Mouse (Mus musculus): ENCODE measurements at regions not wholly inside any gene's neighbourhood (a gene's known extent, or its start where the extent isn't known, plus 50 kb on each side); places are given as distances from the start of the nearest gene placed in this dataset.
A peak's percentile ranks its signal among the peaks of the same experiment; 100 is the strongest.

GRCm38 (mm10) chr15:60762071-60762470, 91.5 kb downstream of the Fam84b start:
- no peak overlapping the region for H3K4me2 ChIP-seq
- 78% methylated on average over 2 of the region's 2 CpGs for WGBS
- no peaks in the 10 kb centered on the region for H3K27me3 ChIP-seq
- ATAC-seq (ENCODE audit: insufficient number of reproducible peaks, insufficient read depth, low FRiP score, low TSS enrichment, low read depth), result no peak
- no peaks in the 10 kb centered on the region for H3K4me1 ChIP-seq (replicated peaks)
- H3K4me3 ChIP-seq (replicated peaks), result no peak overlapping the region
- no peak overlapping the region for H3K27ac ChIP-seq
- H3K9ac ChIP-seq (replicated peaks), result no peak overlapping the region
- H3K36me3 ChIP-seq, result no peaks in the 10 kb centered on the region
- no peaks in the 10 kb centered on the region for H3K9me3 ChIP-seq

- no peaks in the 10 kb centered on the region for H3K9me3 ChIP-seq
These were observed 93.6 kb downstream of the Fam84b start for GRCm38 (mm10) chr15:60760015-60760437.

DNA sequence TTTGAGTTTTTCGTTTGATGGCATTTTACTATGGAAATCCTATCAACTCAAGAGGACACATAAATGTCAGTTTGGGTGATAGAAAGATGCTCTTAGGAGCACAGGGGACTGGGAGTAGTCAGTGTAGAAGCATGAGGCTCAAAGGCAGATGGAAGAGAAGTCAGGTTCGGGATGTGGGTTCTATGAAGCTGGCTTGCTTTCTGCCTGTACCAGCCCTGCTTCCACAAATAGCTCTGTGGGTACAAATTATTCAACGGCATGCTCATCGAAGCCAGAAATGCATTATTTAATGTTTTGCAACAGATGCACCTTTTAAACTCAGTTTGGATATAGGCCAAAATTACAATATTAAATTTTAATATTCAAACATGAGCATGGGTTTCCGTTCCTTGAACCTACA, 99.3 kb downstream of the Fam84b start:
- Histone ChIP-seq H3K9me3 (no peaks in the 10 kb centered on the region), H3K27me3 (no peaks in the 10 kb centered on the region), H3K36me3 (no peaks in the 10 kb centered on the region), H3K27ac (no peak overlapping the region), H3K4me1 (replicated peaks) (no peaks in the 10 kb centered on the region), H3K9ac (replicated peaks) (no peak overlapping the region), H3K4me2 (no peak overlapping the region), H3K4me3 (replicated peaks) (no peak overlapping the region)
- ATAC-seq (ENCODE audit: insufficient number of reproducible peaks, insufficient read depth, low FRiP score, low TSS enrichment, low read depth), result no peak
- WGBS, result 84% methylated on average over 5 of the region's 5 CpGs

More at GRCm38 (mm10) chr15:60760015-60760437, 93.6 kb downstream of the Fam84b start:
- 29% methylated on average over 6 of the region's 6 CpGs for WGBS
- H3K4me1 ChIP-seq (replicated peaks), result no peaks in the 10 kb centered on the region
- no peaks in the 10 kb centered on the region for H3K27me3 ChIP-seq
- no peaks in the 10 kb centered on the region for H3K36me3 ChIP-seq
- peak; percentile 73 for ATAC-seq (ENCODE audit: insufficient number of reproducible peaks, insufficient read depth, low FRiP score, low TSS enrichment, low read depth)
- H3K27ac ChIP-seq, result no peak overlapping the region
- H3K4me3 ChIP-seq (replicated peaks), result no peak overlapping the region
- no peak overlapping the region for H3K4me2 ChIP-seq
- no peak overlapping the region for H3K9ac ChIP-seq (replicated peaks)

DNA sequence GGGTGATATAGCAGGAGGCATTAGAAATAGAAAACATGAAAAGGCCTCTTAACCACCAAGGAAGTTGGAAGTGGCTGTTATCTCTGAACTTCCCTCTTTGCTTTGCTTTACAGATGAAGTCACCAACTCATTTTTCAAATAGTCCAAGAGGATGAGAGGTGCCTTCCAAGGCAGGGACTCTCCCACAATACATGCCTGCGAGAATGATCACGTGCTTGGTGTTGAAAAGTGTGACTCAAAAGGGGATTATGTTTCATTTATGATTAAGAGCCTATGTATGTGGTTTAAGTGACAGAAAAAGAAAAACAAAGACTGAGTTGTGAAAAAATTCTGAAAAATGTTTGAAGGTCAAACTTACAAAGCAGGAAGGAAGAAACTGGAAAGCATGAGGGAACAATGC, 114.0 kb downstream of the Fam84b start:
- Histone ChIP-seq H3K27ac (no peak overlapping the region), H3K9me3 (no peaks in the 10 kb centered on the region), H3K9ac (replicated peaks) (no peak overlapping the region), H3K27me3 (no peaks in the 10 kb centered on the region), H3K36me3 (no peaks in the 10 kb centered on the region), H3K4me2 (no peak overlapping the region), H3K4me3 (replicated peaks) (no peak overlapping the region), H3K4me1 (replicated peaks) (no peaks in the 10 kb centered on the region)
- 77% methylated on average over 2 of the region's 2 CpGs for WGBS
- ATAC-seq (ENCODE audit: insufficient number of reproducible peaks, insufficient read depth, low FRiP score, low TSS enrichment, low read depth), result no peak

- Histone ChIP-seq H3K27ac (no peak overlapping the region), H3K9me3 (no peaks in the 10 kb centered on the region), H3K4me3 (replicated peaks) (no peak overlapping the region), H3K4me1 (replicated peaks) (no peaks in the 10 kb centered on the region), H3K27me3 (no peaks in the 10 kb centered on the region), H3K36me3 (no peaks in the 10 kb centered on the region), H3K9ac (replicated peaks) (no peak overlapping the region), H3K4me2 (no peak overlapping the region)
- WGBS, result 86% methylated on average over 3 of the region's 3 CpGs
- ATAC-seq (ENCODE audit: insufficient number of reproducible peaks, insufficient read depth, low FRiP score, low TSS enrichment, low read depth), result no peak
These were observed 115.3 kb downstream of the Fam84b start for GRCm38 (mm10) chr15:60738258-60738657.

DNA sequence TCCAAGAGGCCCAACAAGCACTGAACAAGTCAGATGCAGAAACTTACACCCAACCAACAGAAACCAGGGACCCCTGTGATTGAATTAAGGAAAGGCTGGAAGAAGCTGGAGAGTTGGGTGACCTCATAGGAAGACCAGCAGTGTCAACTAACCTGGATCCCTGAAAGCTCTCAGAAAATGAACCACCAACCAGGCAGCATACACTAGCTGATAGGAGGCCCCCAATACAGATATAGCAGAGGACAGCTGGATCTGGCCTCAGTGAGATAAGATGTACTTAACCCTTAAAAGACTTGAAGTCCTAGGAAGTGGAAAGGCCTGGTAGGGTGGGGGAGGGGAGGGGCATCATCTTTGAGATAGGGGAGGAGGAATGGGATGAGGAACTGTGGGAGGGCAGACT, 121.2 kb downstream of the Fam84b start:
- no peaks in the 10 kb centered on the region for H3K36me3 ChIP-seq
- 0 out of 2 replicates have a peak, but pooled peaks cover 8% of the 10 kb centered on the region for H3K4me1 ChIP-seq (replicated peaks)
- H3K27me3 ChIP-seq, result no peaks in the 10 kb centered on the region
- H3K9ac ChIP-seq (replicated peaks), result no peak overlapping the region
- H3K4me2 ChIP-seq, result no peak overlapping the region
- H3K4me3 ChIP-seq (replicated peaks), result no peak overlapping the region
- no peaks in the 10 kb centered on the region for H3K9me3 ChIP-seq
- H3K27ac ChIP-seq, result no peak overlapping the region
- ATAC-seq (ENCODE audit: insufficient number of reproducible peaks, insufficient read depth, low FRiP score, low TSS enrichment, low read depth), result no peak

GRCm38 (mm10) chr15:60728754-60729153, 124.8 kb downstream of the Fam84b start:
- no peaks in the 10 kb centered on the region for H3K36me3 ChIP-seq
- no peak overlapping the region for H3K27ac ChIP-seq
- no peaks in the 10 kb centered on the region for H3K9me3 ChIP-seq
- H3K9ac ChIP-seq (replicated peaks), result no peak overlapping the region
- WGBS, result 68% methylated on average over 9 of the region's 9 CpGs
- no peak for ATAC-seq (ENCODE audit: insufficient number of reproducible peaks, insufficient read depth, low FRiP score, low TSS enrichment, low read depth)
- 0 out of 2 replicates have a peak, but pooled peaks cover 8% of the 10 kb centered on the region for H3K4me1 ChIP-seq (replicated peaks)
- H3K27me3 ChIP-seq, result no peaks in the 10 kb centered on the region
- H3K4me3 ChIP-seq (replicated peaks), result no peak overlapping the region
- H3K4me2 ChIP-seq, result no peak overlapping the region

DNA sequence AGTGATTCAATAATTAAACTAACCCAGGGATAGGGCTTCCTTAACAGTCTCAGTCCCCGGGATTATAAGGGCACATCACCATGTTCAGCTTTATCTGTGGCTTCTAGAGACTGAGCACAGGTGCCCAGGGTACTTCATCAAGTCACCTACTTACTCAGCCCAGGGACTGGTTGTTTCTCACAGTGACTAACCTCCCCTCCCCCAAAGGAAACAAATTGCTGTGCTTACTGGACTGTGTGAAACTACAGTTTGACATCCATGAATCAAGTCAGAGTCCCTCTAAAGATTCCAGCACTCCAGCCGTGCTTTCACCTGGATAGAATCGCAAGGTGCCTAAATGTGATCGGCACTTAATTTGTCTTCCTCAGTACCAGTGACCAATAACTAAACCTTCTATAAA, 125.2 kb downstream of the Fam84b start:
- no peak overlapping the region for H3K4me2 ChIP-seq
- WGBS, result 74% methylated on average over 4 of the region's 4 CpGs
- H3K9ac ChIP-seq (replicated peaks), result no peak overlapping the region
- no peak overlapping the region for H3K4me3 ChIP-seq (replicated peaks)
- no peaks in the 10 kb centered on the region for H3K27me3 ChIP-seq
- no peak overlapping the region for H3K27ac ChIP-seq
- H3K4me1 ChIP-seq (replicated peaks), result 0 out of 2 replicates have a peak, but pooled peaks cover 8% of the 10 kb centered on the region
- no peak for ATAC-seq (ENCODE audit: insufficient number of reproducible peaks, insufficient read depth, low FRiP score, low TSS enrichment, low read depth)
- no peaks in the 10 kb centered on the region for H3K36me3 ChIP-seq
- H3K9me3 ChIP-seq, result no peaks in the 10 kb centered on the region

DNA sequence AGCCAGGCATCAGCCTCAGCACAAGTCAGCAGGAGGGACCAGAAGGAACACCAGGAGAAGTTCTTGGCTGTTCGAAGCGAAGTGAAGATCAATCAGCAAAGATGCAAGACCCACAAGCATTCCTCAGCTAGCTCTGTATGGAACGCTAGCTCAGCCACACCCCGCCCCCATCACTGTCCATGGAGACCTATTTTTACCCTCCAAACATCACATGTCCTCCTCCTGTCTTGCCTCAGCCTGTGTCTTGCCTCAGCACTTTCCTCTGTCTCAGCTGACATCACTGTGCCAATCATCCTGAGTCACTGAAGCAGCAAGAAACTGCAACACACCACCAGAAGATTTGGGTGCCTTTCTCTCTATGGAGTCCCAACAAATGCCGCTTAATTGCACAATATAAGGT, 134.2 kb downstream of the Fam84b start:
- Histone ChIP-seq H3K36me3 (no peaks in the 10 kb centered on the region), H3K27ac (no peak overlapping the region), H3K9ac (replicated peaks) (no peak overlapping the region), H3K4me2 (no peak overlapping the region), H3K4me3 (replicated peaks) (no peak overlapping the region), H3K4me1 (replicated peaks) (no peaks in the 10 kb centered on the region), H3K27me3 (no peaks in the 10 kb centered on the region), H3K9me3 (no peaks in the 10 kb centered on the region)
- ATAC-seq (ENCODE audit: insufficient number of reproducible peaks, insufficient read depth, low FRiP score, low TSS enrichment, low read depth), result no peak
- WGBS, result 95% methylated on average over 5 of the region's 5 CpGs

GRCm38 (mm10) chr15:60708678-60709077, 144.9 kb downstream of the Fam84b start:
- no peak overlapping the region for H3K4me2 ChIP-seq
- no peak overlapping the region for H3K4me3 ChIP-seq (replicated peaks)

DNA sequence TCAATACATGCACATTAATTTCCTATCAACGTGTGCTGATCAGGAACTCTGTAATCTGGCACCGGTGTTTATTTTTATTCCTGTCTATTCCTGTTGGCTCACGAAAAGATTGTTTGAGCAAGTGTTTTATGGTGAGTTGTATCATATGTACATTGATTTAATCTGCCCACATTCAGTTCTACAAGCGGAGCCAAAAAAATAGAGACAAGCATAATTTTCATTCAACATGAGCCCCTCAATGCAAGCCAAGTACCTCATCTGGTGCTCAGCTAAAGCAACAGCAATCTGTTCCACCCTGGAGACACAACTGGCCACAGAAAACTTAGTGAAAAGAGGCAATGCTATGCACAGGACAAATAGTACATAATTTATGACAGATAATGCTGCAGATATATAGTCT, 147.6 kb downstream of the Fam84b start:
- H3K9ac ChIP-seq (replicated peaks), result no peak overlapping the region
- H3K4me2 ChIP-seq, result no peak overlapping the region
- H3K27ac ChIP-seq, result no peak overlapping the region
- no peaks in the 10 kb centered on the region for H3K36me3 ChIP-seq
- H3K4me1 ChIP-seq (replicated peaks), result peaks cover 6% of the 10 kb centered on the region; the same call in 1 of the 2 replicates
- 85% methylated on average over 4 of the region's 4 CpGs for WGBS
- H3K9me3 ChIP-seq, result no peaks in the 10 kb centered on the region
- H3K4me3 ChIP-seq (replicated peaks), result no peak overlapping the region
- ATAC-seq (ENCODE audit: insufficient number of reproducible peaks, insufficient read depth, low FRiP score, low TSS enrichment, low read depth), result no peak
- H3K27me3 ChIP-seq, result no peaks in the 10 kb centered on the region

More at GRCm38 (mm10) chr15:60708678-60709077, 144.9 kb downstream of the Fam84b start:
- ATAC-seq (ENCODE audit: insufficient number of reproducible peaks, insufficient read depth, low FRiP score, low TSS enrichment, low read depth), result no peak
- Histone ChIP-seq H3K4me1 (replicated peaks) (0 out of 2 replicates have a peak, but pooled peaks cover 3% of the 10 kb centered on the region), H3K27ac (no peak overlapping the region), H3K9me3 (no peaks in the 10 kb centered on the region), H3K9ac (replicated peaks) (no peak overlapping the region), H3K36me3 (no peaks in the 10 kb centered on the region), H3K27me3 (no peaks in the 10 kb centered on the region)

GRCm38 (mm10) chr15:60701273-60701672, 152.3 kb downstream of the Fam84b start:
- no peak overlapping the region for H3K9ac ChIP-seq (replicated peaks)
- H3K4me2 ChIP-seq, result no peak overlapping the region
- no peak overlapping the region for H3K4me3 ChIP-seq (replicated peaks)
- H3K9me3 ChIP-seq, result no peaks in the 10 kb centered on the region
- no peak overlapping the region for H3K27ac ChIP-seq
- H3K36me3 ChIP-seq, result no peaks in the 10 kb centered on the region
- no peak for ATAC-seq (ENCODE audit: insufficient number of reproducible peaks, insufficient read depth, low FRiP score, low TSS enrichment, low read depth)
- no peaks in the 10 kb centered on the region for H3K27me3 ChIP-seq
- peaks cover 4% of the 10 kb centered on the region; the same call in 1 of the 2 replicates for H3K4me1 ChIP-seq (replicated peaks)

All from limb, embryonic 12.5 days (tissue).